8 mouse cellular contexts compared by ENCODE assay signal in the genomic region with DNA sequence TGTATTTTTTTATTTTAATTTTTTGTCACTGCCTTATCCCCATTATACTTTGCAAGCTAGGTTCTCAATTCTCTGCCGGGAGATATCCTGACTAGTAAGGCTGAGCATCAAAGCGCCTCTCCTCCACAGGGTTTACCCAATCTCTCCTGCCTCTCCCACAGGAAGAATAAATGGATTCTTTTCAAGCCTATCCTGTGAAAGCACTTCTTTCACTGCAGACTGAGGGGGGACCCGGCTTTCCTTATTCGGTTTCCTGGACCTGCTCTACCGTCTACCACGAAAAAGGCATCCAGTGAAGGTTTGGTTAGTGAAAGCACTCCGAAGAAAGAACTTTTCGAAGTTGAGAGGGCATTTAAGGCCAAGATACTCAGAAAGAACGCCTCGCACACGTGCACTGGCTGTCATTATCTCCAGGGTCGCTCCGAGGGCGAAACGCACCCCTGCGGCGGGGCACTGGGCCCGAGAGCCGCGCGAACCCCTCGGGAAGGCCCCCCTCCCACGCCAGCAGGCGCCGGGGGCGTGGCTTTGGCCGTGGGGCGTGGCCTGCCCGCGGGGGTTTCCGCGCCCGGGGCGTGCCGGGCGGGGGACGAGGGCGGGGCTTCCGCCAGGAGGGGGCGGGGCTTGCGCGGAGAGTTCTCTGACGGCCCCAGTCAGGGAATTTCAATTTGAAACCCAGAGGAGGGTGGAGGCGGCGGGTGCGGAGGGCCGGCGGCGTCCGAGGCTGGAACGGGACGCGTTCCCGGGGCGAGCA. TPM values are rescaled to one million over a fixed set of nuclear protein-coding genes. Genes with fewer than 3 reads are reported as not detected.
DNase-seq lines count a peak whose midpoint lies in the region; ATAC-seq and TF ChIP-seq lines count a peak whose summit lies in the region.

A gene (plus strand): TSS at position 591 of the 751 bp plus-strand sequence.

- peak within 1 kb of the TSS; percentile 90 for H3K27ac ChIP-seq in brown adipose tissue, adult 24 weeks (replicated peaks; ENCODE audit: low read depth, low read length)
- peak within 1 kb of the TSS; percentile 90 for H3K27ac ChIP-seq in heart, embryonic 12.5 days (ENCODE audit: poor library complexity, severe bottlenecking)
- peak within 1 kb of the TSS; percentile 73 for H3K27ac ChIP-seq in kidney, postnatal 0 days
- peak within 1 kb of the TSS; percentile 50 for H3K27ac ChIP-seq in liver, adult 2 months (replicated peaks; ENCODE audit: insufficient read depth, low read depth, low read length)

- H3K9ac ChIP-seq in heart, embryonic 12.5 days = peak within 1 kb of the TSS; percentile 98
- peak within 1 kb of the TSS; percentile 70 for H3K9ac ChIP-seq in kidney, postnatal 0 days (ENCODE audit: low read depth, low read length)
- H3K9ac ChIP-seq in liver, adult 2 months (ENCODE audit: low read depth, low read length) = peak within 1 kb of the TSS; percentile 90

- peak within 1 kb of the TSS; percentile 98 for H3K4me3 ChIP-seq in brown adipose tissue, adult 24 weeks (ENCODE audit: insufficient read depth, low read depth, low read length)
- H3K4me3 ChIP-seq in heart, embryonic 12.5 days = peak within 1 kb of the TSS; percentile 99
- peak within 1 kb of the TSS; percentile 60 for H3K4me3 ChIP-seq in kidney, postnatal 0 days (replicated peaks; ENCODE audit: low read depth, low read length)
- peak within 1 kb of the TSS; percentile 93 for H3K4me3 ChIP-seq in liver, adult 2 months (ENCODE audit: insufficient read depth, low read depth, low read length)

- WGBS in heart, embryonic 12.5 days = under 1% methylated on average over 44 of the region's 55 CpGs
- under 1% methylated on average over 55 of the region's 55 CpGs for WGBS in kidney, postnatal 0 days
- under 1% methylated on average over 55 of the region's 55 CpGs for WGBS in liver, adult 2 months

- no peaks in the 10 kb centered on the region for H3K36me3 ChIP-seq in heart, embryonic 12.5 days
- no peaks in the 10 kb centered on the region for H3K36me3 ChIP-seq in kidney, postnatal 0 days (ENCODE audit: insufficient read depth, low read length)
- no peaks in the 10 kb centered on the region for H3K36me3 ChIP-seq in liver, adult 2 months (ENCODE audit: control insufficient read depth, insufficient read depth, low read length)

- peak; percentile 94 for DNase-seq in CD4-positive, CD25-positive, alpha-beta regulatory T cell, adult 2 months (ENCODE audit: low read depth, low spot score)
- peak; percentile 87 for DNase-seq in kidney, postnatal 0 days (ENCODE audit: low spot score)
- peak; percentile 53 for DNase-seq in liver, adult 2 months (ENCODE audit: extremely low read depth, low read depth, low spot score)
- peak; percentile 89 for DNase-seq in spleen, postnatal 36 days (ENCODE audit: low spot score in 2 of 2)

- peak; percentile 70 for TF ChIP-seq POLR2A in liver, adult 2 months (IDR thresholded peaks at IDR 0.05; ENCODE audit: extremely low read depth, insufficient read depth, low read length)

- H3K79me2 ChIP-seq in liver, adult 2 months (ENCODE audit: control insufficient read depth, insufficient read depth, low read length) = no peaks in the 10 kb centered on the region

- peak; percentile 89 for ATAC-seq in erythroid progenitor cell, adult 5-6 weeks (replicated peaks; ENCODE audit: low FRiP score, poor library complexity, severe bottlenecking)
- ATAC-seq in heart, embryonic 12.5 days (ENCODE audit: insufficient number of reproducible peaks, low FRiP score) = peak; percentile 94
- peak; percentile 89 for ATAC-seq in kidney, postnatal 0 days (replicated peaks; ENCODE audit: low FRiP score, low read depth)
- peak; percentile 74 for ATAC-seq in monocyte, adult 5-6 weeks (replicated peaks; ENCODE audit: insufficient number of reproducible peaks, low FRiP score, low TSS enrichment, poor library complexity, severe bottlenecking)

- H3K4me1 ChIP-seq in brown adipose tissue, adult 24 weeks (ENCODE audit: control insufficient read depth, insufficient read depth, insufficient read length, low read length) = peaks cover 15% of the 10 kb centered on the region
- peaks cover 22% of the 10 kb centered on the region for H3K4me1 ChIP-seq in heart, embryonic 12.5 days (replicated peaks)
- H3K4me1 ChIP-seq in kidney, postnatal 0 days (replicated peaks; ENCODE audit: insufficient read depth, low read length) = no peaks in the 10 kb centered on the region
- no peaks in the 10 kb centered on the region; the same call in none of the 2 replicates for H3K4me1 ChIP-seq in liver, adult 2 months (ENCODE audit: control insufficient read depth, insufficient read depth, low read length)

- no peaks in the 10 kb centered on the region for H3K9me3 ChIP-seq in heart, embryonic 12.5 days (replicated peaks)
- no peaks in the 10 kb centered on the region for H3K9me3 ChIP-seq in kidney, postnatal 0 days (replicated peaks; ENCODE audit: low read length)

- H3K4me2 ChIP-seq in heart, embryonic 12.5 days = peak within 1 kb of the TSS; percentile 70
- H3K4me2 ChIP-seq in kidney, postnatal 0 days (ENCODE audit: low read length) = peak within 1 kb of the TSS; percentile 60

- no peaks in the 10 kb centered on the region for H3K27me3 ChIP-seq in heart, embryonic 12.5 days (replicated peaks)
- no peaks in the 10 kb centered on the region for H3K27me3 ChIP-seq in kidney, postnatal 0 days (ENCODE audit: insufficient read depth, low read length)
- H3K27me3 ChIP-seq in liver, adult 2 months (ENCODE audit: control insufficient read depth, insufficient read depth, low read length) = no peaks in the 10 kb centered on the region

- no peak for TF ChIP-seq CTCF in kidney, postnatal 0 days (IDR thresholded peaks at IDR 0.05; ENCODE audit: low read depth)
- TF ChIP-seq CTCF in liver, adult 2 months (IDR thresholded peaks at IDR 0.05; ENCODE audit: low read depth, low read length) = no peak

RNA-seq across cellular contexts. Expression of the gene that starts here (rescaled TPM):
- polyA plus RNA-seq in brown adipose tissue, adult 24 weeks (2012; ENCODE audit: insufficient read depth, insufficient read length, missing spikeins) = 148 and 170 TPM in 2 replicates
- total RNA-seq in erythroid progenitor cell, adult 5-6 weeks (2015; ENCODE audit: low replicate concordance) = 9.6 and 17.7 TPM in 2 replicates
- 7.4 and 13.5 TPM in 2 replicates for total RNA-seq in erythroid progenitor cell, adult 5-6 weeks (2017; ENCODE audit: low replicate concordance)
- 61.4 and 64.3 TPM in 2 replicates for polyA plus RNA-seq in heart, embryonic 12.5 days (2016; fragmentation: Nextera tagmentation; extraction: Ambion mirVana)
- 45.5 and 50.7 TPM in 2 replicates for polyA plus RNA-seq in kidney, postnatal 0 days (2015; fragmentation: Nextera tagmentation; extraction: Ambion mirVana)
- 17.4 and 21.3 TPM in 2 replicates for total RNA-seq in liver, adult 2 months (2014; rRNA removed)
- 4.6 and 6.8 TPM in 2 replicates for polyA plus RNA-seq in liver, adult 2 months (2012; rRNA removed)
- 77.6 to 105 TPM (median 100 TPM) in 3 replicates for total RNA-seq in monocyte, adult 5-6 weeks (2017)

Comparison
In these comparisons a context has a peak if more than half of its experiments do, and no peak if none do; other contexts are left out.
1. Peak in every context shown above with its lines: DNase-seq, ATAC-seq, H3K4me3 ChIP-seq and H3K27ac ChIP-seq.